In the genomic region with DNA sequence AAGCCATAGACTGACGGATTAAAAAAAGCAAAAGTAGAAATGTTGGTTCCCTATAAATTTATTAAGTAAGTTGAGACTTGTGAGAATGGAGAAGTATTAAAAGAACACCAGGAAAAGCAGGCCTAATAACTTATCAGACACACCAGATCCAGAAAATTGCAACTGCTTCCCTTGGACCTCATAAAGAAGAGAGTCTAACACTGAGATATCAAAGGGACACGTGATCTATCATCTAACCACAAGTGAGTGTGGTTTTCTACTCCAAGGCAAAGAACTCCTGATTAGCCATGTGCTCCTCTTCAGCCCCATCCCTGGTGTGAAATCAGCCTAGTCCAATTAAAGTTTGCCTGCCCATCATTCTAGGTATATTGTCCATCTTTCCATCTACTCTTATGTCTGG, we compare ENCODE assay signal across 27 mouse cellular contexts. TPM values are rescaled to one million over a fixed set of nuclear protein-coding genes. Genes with fewer than 3 reads are reported as not detected.
DNase-seq lines count a peak whose midpoint lies in the region; ATAC-seq and TF ChIP-seq lines count a peak whose summit lies in the region.
"Had no signal": no experiment of that assay in that cellular context is flagged by ENCODE, and none has a peak within 500 bp of the region (broad histone marks: within the 10 kb centered on the region; RNA-seq: fewer than 3 reads in every experiment).

No protein-coding gene starts in this region.

- no peaks in the 10 kb centered on the region for H3K36me3 ChIP-seq in C2C12 (ENCODE audit: control insufficient read depth, insufficient read depth)
- no peaks in the 10 kb centered on the region for H3K36me3 ChIP-seq in forebrain, embryonic 14.5 days (ENCODE audit: control insufficient read depth, insufficient read depth, low read length)
- H3K36me3 ChIP-seq: embryonic facial prominence, embryonic 12.5 days; embryonic facial prominence, embryonic 15.5 days; forebrain, embryonic 15.5 days; heart, embryonic 10.5 days; heart, embryonic 13.5 days had no signal

- no peaks in the 10 kb centered on the region for H3K9me3 ChIP-seq in forebrain, embryonic 14.5 days (replicated peaks; ENCODE audit: control insufficient read depth, low read length)
- H3K9me3 ChIP-seq: embryonic facial prominence, embryonic 12.5 days; embryonic facial prominence, embryonic 15.5 days; forebrain, embryonic 15.5 days; heart, embryonic 10.5 days; heart, embryonic 13.5 days had no signal

- no peak overlapping the region for H3K4me3 ChIP-seq in C2C12 (ENCODE audit: insufficient read depth, poor library complexity, severe bottlenecking)
- no peak overlapping the region for H3K4me3 ChIP-seq in forebrain, embryonic 14.5 days (ENCODE audit: low read depth, low read length)
- H3K4me3 ChIP-seq: embryonic facial prominence, embryonic 12.5 days; embryonic facial prominence, embryonic 15.5 days; forebrain, embryonic 15.5 days; heart, adult 2 months; heart, embryonic 10.5 days; heart, embryonic 13.5 days had no signal

- H3K4me1 ChIP-seq in forebrain, embryonic 14.5 days (ENCODE audit: control insufficient read depth, insufficient read depth, low read length): no peaks in the 10 kb centered on the region
- H3K4me1 ChIP-seq: embryonic facial prominence, embryonic 12.5 days; embryonic facial prominence, embryonic 15.5 days; forebrain, embryonic 15.5 days; heart, embryonic 10.5 days; heart, embryonic 13.5 days had no signal

- H3K79me3 ChIP-seq in C2C12 (ENCODE audit: low read depth): no peaks in the 10 kb centered on the region

- peak; percentile 57; the same call in 1 of the 2 replicates for ATAC-seq in megakaryocyte-erythroid progenitor cell, adult 5-6 weeks (replicated peaks; ENCODE audit: low FRiP score, low TSS enrichment, poor library complexity, severe bottlenecking)
- no peak for ATAC-seq in forebrain, embryonic 14.5 days
- ATAC-seq: forebrain, embryonic 15.5 days; hindbrain, postnatal 0 days; inflammation-experienced regulatory T-cells, adult 6 months had no signal

- no peak overlapping the region for H3ac ChIP-seq in C2C12 (ENCODE audit: control insufficient read depth, insufficient read length, low read depth)

- WGBS in forebrain, embryonic 14.5 days: 86% methylated on average over 2 of the region's 2 CpGs

- no peak overlapping the region for H3K4me2 ChIP-seq in forebrain, embryonic 14.5 days (ENCODE audit: low read length)
- H3K4me2 ChIP-seq: embryonic facial prominence, embryonic 12.5 days; embryonic facial prominence, embryonic 15.5 days; forebrain, embryonic 15.5 days; heart, embryonic 13.5 days; hindbrain, embryonic 14.5 days had no signal

- no peaks in the 10 kb centered on the region for H3K79me2 ChIP-seq in C2C12 (ENCODE audit: control insufficient read depth, insufficient read depth)

- no peaks in the 10 kb centered on the region for H3K27me3 ChIP-seq in C2C12 (ENCODE audit: control insufficient read depth, insufficient read depth, insufficient read length)
- H3K27me3 ChIP-seq in forebrain, embryonic 14.5 days (replicated peaks; ENCODE audit: control insufficient read depth, insufficient read depth, low read length): no peaks in the 10 kb centered on the region
- H3K27me3 ChIP-seq: embryonic facial prominence, embryonic 12.5 days; embryonic facial prominence, embryonic 15.5 days; forebrain, embryonic 15.5 days; heart, embryonic 13.5 days had no signal

- H3K27ac ChIP-seq in forebrain, embryonic 14.5 days (ENCODE audit: low read depth, low read length): no peak overlapping the region
- H3K27ac ChIP-seq: embryonic facial prominence, embryonic 12.5 days; embryonic facial prominence, embryonic 15.5 days; forebrain, embryonic 15.5 days; heart, adult 2 months; heart, embryonic 10.5 days; heart, embryonic 13.5 days; hindbrain, embryonic 14.5 days; hindbrain, postnatal 0 days had no signal

- DNase-seq in 416B (ENCODE audit: low read depth) (peak; percentile 2), MEL-GATA-1-ER (ENCODE audit: extremely low read depth, low read depth) (peak; percentile 95)
- no peak for DNase-seq in neural tube, embryonic 10.5 days (ENCODE audit: extremely low spot score, low spot score)
- DNase-seq in frontal cortex, postnatal 25 days (ENCODE audit: low spot score in 2 of 2): no peak
- DNase-seq in forebrain, embryonic 14.5 days (ENCODE audit: low spot score): no peak
- DNase-seq in lung, postnatal 4 days: no peak
- DNase-seq: adrenal gland, adult 2 months; adrenal gland, postnatal 25 days; cerebellum, adult 11-12 months; cerebellum, adult 8-10 months; cerebellum, postnatal 10 days; cerebellum, postnatal 36 days; gastrocnemius, postnatal 10 days; gastrocnemius, postnatal 36 days; heart, adult 2 months; heart, postnatal 14 days; heart, postnatal 4 days had no signal

- no peak overlapping the region for H3K9ac ChIP-seq in forebrain, embryonic 14.5 days (ENCODE audit: low read length)
- H3K9ac ChIP-seq: embryonic facial prominence, embryonic 12.5 days; embryonic facial prominence, embryonic 15.5 days; forebrain, embryonic 15.5 days; heart, embryonic 13.5 days; hindbrain, embryonic 14.5 days had no signal

- no peak for TF ChIP-seq CTCF in C2C12 (IDR thresholded peaks at IDR 0.05; ENCODE audit: control insufficient read depth, insufficient read depth, insufficient read length)

TF ChIP-seq in C2C12, 6 proteins besides CTCF, POLR2A, EP300 and RAD21:
- no peak for TF ChIP-seq MYOG (IDR thresholded peaks at IDR 0.05; ENCODE audit: control insufficient read depth, extremely low read depth, insufficient read length)
- TF ChIP-seq USF1 (IDR thresholded peaks at IDR 0.05; ENCODE audit: low read depth): peak; percentile 77

RNA-seq across cellular contexts. Expression of a gene that starts 38.8 kb away (rescaled TPM):
- polyA plus RNA-seq in C2C12 (2012; fragmentation: generic; extraction: Trizol): 34.0 TPM
- 37.3 and 48.3 TPM in 2 replicates for total RNA-seq in megakaryocyte-erythroid progenitor cell, adult 5-6 weeks (2014; fragmentation: Nextera tagmentation)
- total RNA-seq in megakaryocyte-erythroid progenitor cell, adult 5-6 weeks (2017): 48.7 and 63.9 TPM in 2 replicates
- polyA plus RNA-seq in forebrain, embryonic 14.5 days (2014; fragmentation: Nextera tagmentation; extraction: Ambion mirVana): 264 and 284 TPM in 2 replicates

Comparison
In these comparisons a context has a peak if more than half of its experiments do, and no peak if none do; other contexts are left out.
1. DNase-seq: peak in 416B (single experiment) and MEL-GATA-1-ER (single experiment); none in neural tube, embryonic 10.5 days (single experiment), frontal cortex, postnatal 25 days (0 of 2), forebrain, embryonic 14.5 days (single experiment) and lung, postnatal 4 days (0 of 2).